Mouse (Mus musculus): ENCODE data around the gene Slc17a9. TPM values are rescaled to one million over a fixed set of nuclear protein-coding genes. Genes with fewer than 3 reads are reported as not detected.
A peak's percentile ranks its signal among the peaks of the same experiment; 100 is the strongest.

Slc17a9 gene
- total and polyA plus RNA-seq, 3 experiments = 6.7 to 16.1 TPM; not detected in 1

DNA sequence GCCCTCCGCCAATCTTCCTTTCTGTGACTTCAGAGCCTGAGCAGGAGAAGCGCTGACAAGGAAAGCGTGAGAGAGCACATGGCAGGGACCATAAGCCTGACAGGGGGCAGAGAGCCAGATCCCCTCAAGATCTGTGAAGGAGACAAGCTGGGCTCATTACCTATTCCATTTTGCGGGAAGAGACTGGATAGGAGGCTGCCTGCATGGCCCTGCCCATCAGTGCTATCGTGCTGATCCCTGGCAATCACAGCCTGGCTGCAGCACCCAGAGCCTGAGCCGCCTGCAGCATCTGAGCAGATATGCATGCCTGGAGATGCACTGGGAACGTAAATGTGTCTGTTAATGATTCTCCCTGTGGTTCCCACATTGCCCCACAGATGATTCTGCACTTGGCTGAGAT is 63.8 kb downstream of the Slc17a9 start:
- Histone ChIP-seq H3K36me3 (ENCODE audit: control insufficient read depth in 1 of 2, insufficient read depth in 2 of 2, low read length in 2 of 2) (no peaks in the 10 kb centered on the region), H3K27ac (ENCODE audit: control insufficient read depth, low read depth, low read length) (no peak overlapping the region), H3K9ac (ENCODE audit: control insufficient read depth, low read depth, low read length, poor library complexity, severe bottlenecking) (no peak overlapping the region), H3K9me3 (replicated peaks; ENCODE audit: insufficient read depth, low read length) (no peaks in the 10 kb centered on the region), H3K4me3 (ENCODE audit: control insufficient read depth in 1 of 2, insufficient read depth in 1 of 2, low read depth in 2 of 2, low read length in 2 of 2) (no peak overlapping the region), H3K4me1 (ENCODE audit: control insufficient read depth in 1 of 2, insufficient read depth in 2 of 2, low read length in 2 of 2) (no peaks in the 10 kb centered on the region), H3K27me3 (ENCODE audit: control insufficient read depth in 1 of 2, insufficient read depth in 2 of 2, low read length in 2 of 2) (no peaks in the 10 kb centered on the region; a peak in 1 of 4 replicates), H3K79me2 (ENCODE audit: control insufficient read depth, insufficient read depth, low read length, poor library complexity) (no peaks in the 10 kb centered on the region)
- no peak for DNase-seq (ENCODE audit: low read depth, low spot score)
- TF ChIP-seq GATA1 (IDR thresholded peaks at IDR 0.05; ENCODE audit: low read depth, low read length) (no peak), UBTF (IDR thresholded peaks at IDR 0.05; ENCODE audit: borderline replicate concordance, insufficient read depth, low read depth, low read length) (no peak), USF2 (IDR thresholded peaks at IDR 0.05; ENCODE audit: borderline replicate concordance in 1 of 2, insufficient read depth in 1 of 2, low read depth in 1 of 2, low read length in 2 of 2) (no peak), MXI1 (IDR thresholded peaks at IDR 0.05; ENCODE audit: low read depth, low read length) (no peak), SIN3A (IDR thresholded peaks at IDR 0.05; ENCODE audit: low read length) (no peak), USF1 (IDR thresholded peaks at IDR 0.05; ENCODE audit: low read depth, low read length) (no peak), ZKSCAN1 (IDR thresholded peaks at IDR 0.05; ENCODE audit: low read depth, low read length) (no peak), ETS1 (IDR thresholded peaks at IDR 0.05; ENCODE audit: low read depth, low read length) (no peak), HCFC1 (IDR thresholded peaks at IDR 0.05; ENCODE audit: low read depth, low read length) (no peak), ZNF384 (IDR thresholded peaks at IDR 0.05; ENCODE audit: low read depth, low read length) (no peak), MAX (IDR thresholded peaks at IDR 0.05; ENCODE audit: low read length) (no peak), CHD1 (IDR thresholded peaks at IDR 0.05; ENCODE audit: low read depth, low read length) (no peak), MYB (IDR thresholded peaks at IDR 0.05; ENCODE audit: low read depth, low read length) (no peak), POLR2AphosphoS5 (IDR thresholded peaks at IDR 0.05; ENCODE audit: borderline replicate concordance, low read depth, low read length) (no peak), ELF1 (IDR thresholded peaks at IDR 0.05; ENCODE audit: low read depth, low read length) (no peak), POLR2AphosphoS2 (IDR thresholded peaks at IDR 0.05; ENCODE audit: low read length) (no peak), KAT2A (conservative IDR thresholded peaks at IDR 0.05; ENCODE audit: low read depth, low read length) (no peak), EP300 (IDR thresholded peaks at IDR 0.05; ENCODE audit: low read depth in 1 of 2, low read length in 2 of 2) (no peak), CHD2 (IDR thresholded peaks at IDR 0.05; ENCODE audit: low read length) (no peak), MEF2A (IDR thresholded peaks at IDR 0.05; ENCODE audit: extremely low read depth, insufficient replicate concordance, low read depth, low read length, poor library complexity, severe bottlenecking) (no peak)

DNA sequence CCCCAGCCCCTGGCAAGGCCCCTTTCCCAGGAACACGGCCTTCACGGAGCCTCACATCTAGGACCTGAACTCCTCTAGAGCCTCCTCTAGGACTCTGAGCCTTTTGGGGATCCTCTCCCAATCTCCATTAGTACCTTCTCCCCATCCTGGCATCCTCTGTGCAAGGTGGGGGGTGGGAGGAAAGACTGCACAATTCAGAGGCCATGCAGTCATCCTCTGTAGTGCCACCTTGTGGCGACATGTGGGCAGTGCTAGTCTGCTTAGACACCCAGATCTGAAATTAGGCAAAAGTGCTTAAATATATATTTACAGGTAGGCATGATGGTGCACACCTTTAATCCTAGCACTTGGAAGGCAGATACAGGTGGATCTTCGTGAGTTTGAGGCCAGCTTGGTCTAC is 66.6 kb downstream of the Slc17a9 start:
- no peak for TF ChIP-seq MAX (IDR thresholded peaks at IDR 0.05; ENCODE audit: low read length)
- TF ChIP-seq RAD21 (IDR thresholded peaks at IDR 0.05; ENCODE audit: low read depth, low read length) = peak; percentile 26
- no peak for TF ChIP-seq POLR2A (IDR thresholded peaks at IDR 0.05; ENCODE audit: control insufficient read depth in 1 of 2, insufficient read depth in 1 of 2, low read depth in 1 of 2, low read length in 2 of 2, poor library complexity in 1 of 2)
- TF ChIP-seq JUND (IDR thresholded peaks at IDR 0.05; ENCODE audit: low read depth, low read length) = no peak
- TF ChIP-seq CTCF (IDR thresholded peaks at IDR 0.05 in 2 of 3, conservative IDR thresholded peaks at IDR 0.05 in 1 of 3; ENCODE audit: control insufficient read depth in 1 of 3, insufficient read depth in 1 of 3, low read depth in 2 of 3, low read length in 3 of 3, poor library complexity in 1 of 3, severe bottlenecking in 1 of 3) = peak; percentile 75 to 92 (median 87)
- peak; percentile 64 for TF ChIP-seq SMC3 (IDR thresholded peaks at IDR 0.05; ENCODE audit: low read depth, low read length)
- H3K27me3 ChIP-seq (ENCODE audit: control insufficient read depth in 1 of 2, insufficient read depth in 2 of 2, low read length in 2 of 2) = no peaks in the 10 kb centered on the region; a peak in 1 of 4 replicates

More for the DNA sequence above, 66.6 kb downstream of the Slc17a9 start:
- DNase-seq (ENCODE audit: low read depth, low spot score) = peak; percentile 52
- H3K4me3 ChIP-seq (ENCODE audit: control insufficient read depth in 1 of 2, insufficient read depth in 1 of 2, low read depth in 2 of 2, low read length in 2 of 2) = no peak overlapping the region
- H3K9me3 ChIP-seq (replicated peaks; ENCODE audit: insufficient read depth, low read length) = no peaks in the 10 kb centered on the region
- no peaks in the 10 kb centered on the region for H3K79me2 ChIP-seq (ENCODE audit: control insufficient read depth, insufficient read depth, low read length, poor library complexity)
- no peak overlapping the region for H3K9ac ChIP-seq (ENCODE audit: control insufficient read depth, low read depth, low read length, poor library complexity, severe bottlenecking)
- no peaks in the 10 kb centered on the region for H3K36me3 ChIP-seq (ENCODE audit: control insufficient read depth in 1 of 2, insufficient read depth in 2 of 2, low read length in 2 of 2)
- H3K4me1 ChIP-seq (ENCODE audit: control insufficient read depth in 1 of 2, insufficient read depth in 2 of 2, low read length in 2 of 2) = no peaks in the 10 kb centered on the region
- H3K27ac ChIP-seq (ENCODE audit: control insufficient read depth, low read depth, low read length) = no peak overlapping the region

Data from MEL (cell line).